Mouse (Mus musculus) ovary, postnatal 36 days (tissue): Measurements from ENCODE around the gene Map3k12.

Experiments
- DNase-seq: peaks from one replicate; pipeline ENCODE4 v3.0.0; 2022; ENCODE audit warnings: low spot score, mixed read lengths

Gene Map3k12

GRCm38 (mm10) chr15:102516728-102517404 lies at the start of gene Map3k12:
Map3k12 (minus strand) TSS chr15:102517064.
- DNase-seq = peak; percentile 74

DNA sequence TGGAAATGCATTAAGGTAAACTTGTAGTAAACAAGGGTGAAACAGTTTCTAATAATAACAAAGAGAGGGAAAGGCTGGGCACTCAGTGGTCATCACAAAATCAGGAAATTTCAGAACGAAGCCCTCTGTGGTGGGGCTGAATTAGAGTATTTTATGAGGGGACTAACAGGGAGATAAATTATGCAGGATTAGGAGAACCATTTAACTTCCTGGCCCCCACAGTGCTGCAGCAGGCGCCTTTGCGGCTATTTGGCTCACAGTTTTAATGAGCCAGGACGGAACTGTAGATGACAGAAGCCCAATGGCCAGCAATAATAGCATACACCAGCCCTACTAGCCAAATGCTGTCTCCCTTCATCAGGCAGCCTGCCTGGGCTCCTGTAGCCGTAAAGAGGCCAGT lies 46.8 kb upstream of the Map3k12 start:
- no peak for DNase-seq

GRCm38 (mm10) chr15:102563061-102563460 lies 46.2 kb upstream of the Map3k12 start:
- no peak for DNase-seq

DNA sequence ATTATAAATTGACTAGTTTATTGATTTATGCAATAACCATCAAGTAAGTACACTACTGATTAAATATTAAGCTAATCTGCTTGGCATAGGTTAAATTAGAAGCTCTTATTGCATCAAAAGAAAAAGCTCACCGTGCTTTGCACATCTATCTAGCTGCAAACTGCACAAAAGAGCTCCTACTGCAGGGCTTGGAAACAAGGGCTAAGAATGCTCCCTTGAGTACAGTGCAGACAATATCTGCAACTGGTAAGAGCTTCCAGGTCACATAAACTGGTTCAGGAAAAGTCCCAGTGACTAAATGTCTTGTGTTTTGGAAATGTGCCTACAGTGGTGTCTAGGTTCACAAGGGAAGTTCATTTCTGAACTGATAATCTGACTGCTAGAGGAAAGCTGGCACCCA lies 45.6 kb upstream of the Map3k12 start:
- DNase-seq = no peak

DNA sequence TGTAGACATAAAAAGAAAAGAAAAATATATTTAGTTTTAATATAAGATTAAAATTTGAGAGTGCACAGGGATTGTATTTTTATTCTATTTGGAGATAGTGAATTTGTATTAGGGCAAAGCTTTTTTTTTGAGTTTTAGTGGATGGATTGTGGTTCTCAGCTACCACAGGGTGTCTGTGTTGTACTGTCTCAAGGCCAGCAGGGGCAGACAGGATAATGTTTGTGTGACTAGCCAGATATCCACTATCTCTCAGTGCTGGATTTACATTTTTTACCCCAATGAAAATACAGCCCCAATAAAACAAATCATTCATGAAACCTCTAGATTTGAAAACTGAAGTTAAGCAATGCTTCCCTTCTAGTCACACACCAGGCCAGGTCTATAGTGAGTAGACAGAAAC lies 40.7 kb upstream of the Map3k12 start:
- no peak for DNase-seq

DNA sequence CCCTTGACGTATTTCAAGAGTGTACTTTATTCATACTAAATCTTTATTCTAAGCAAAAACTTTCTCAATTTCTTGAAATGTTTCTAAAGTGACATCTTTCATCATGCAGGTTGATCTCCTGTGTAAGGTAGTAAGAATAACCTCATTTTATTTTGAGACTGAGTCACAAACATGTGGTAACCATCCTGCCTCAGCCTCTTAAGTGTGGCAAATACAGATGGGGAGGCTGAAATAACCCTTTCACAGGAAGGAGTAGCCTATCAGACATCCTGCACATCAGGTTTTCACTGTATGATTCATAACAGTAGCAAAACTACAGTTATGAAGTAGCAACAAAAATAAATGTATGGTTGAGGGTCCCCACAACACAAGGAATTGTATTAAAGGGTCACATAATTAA lies 38.7 kb upstream of the Map3k12 start:
- no peak for DNase-seq

GRCm38 (mm10) chr15:102552599-102552998 lies 35.7 kb upstream of the Map3k12 start:
- DNase-seq = no peak

DNA sequence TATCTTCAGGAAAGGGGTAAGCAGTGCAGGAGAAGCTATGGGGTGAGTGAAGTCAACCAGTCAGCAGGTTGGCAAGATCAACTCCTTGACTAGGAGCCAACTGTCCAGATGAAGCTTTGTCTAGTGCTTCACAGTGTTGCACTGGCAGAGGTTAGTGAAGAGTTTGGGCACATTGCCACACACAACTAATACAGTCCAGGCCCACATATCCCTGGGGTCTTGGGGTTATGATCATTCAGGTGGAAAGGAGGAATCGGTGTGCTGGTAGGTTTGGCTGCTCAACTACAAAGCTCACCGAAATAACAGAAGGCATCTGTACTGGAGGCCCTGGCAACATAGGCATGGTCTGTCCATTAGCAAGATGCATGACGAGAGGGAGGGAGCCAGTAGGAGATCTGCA lies 30.6 kb upstream of the Map3k12 start:
- DNase-seq = no peak

- peak; percentile 37 for DNase-seq
Observed at GRCm38 (mm10) chr15:102546677-102547427, 30.0 kb upstream of the Map3k12 start.

DNA sequence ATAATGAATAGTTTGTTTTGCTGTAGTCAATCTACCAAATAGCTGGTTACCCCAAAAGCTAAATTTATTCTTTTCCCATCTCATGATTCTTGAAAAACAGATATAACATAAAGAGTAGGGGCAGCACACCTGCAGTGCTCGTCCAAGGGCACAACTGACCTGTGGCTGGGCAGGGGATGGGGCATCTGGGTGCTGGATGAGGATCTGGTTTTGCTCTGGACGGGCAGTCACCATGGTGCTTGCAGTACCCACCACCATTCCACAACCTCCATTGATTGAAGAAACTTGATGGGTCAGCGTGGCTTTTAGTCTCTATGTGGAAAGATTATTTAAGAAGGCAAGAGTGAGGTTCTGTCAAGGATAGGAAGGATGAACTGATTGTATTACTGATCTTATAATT lies 29.4 kb upstream of the Map3k12 start:
- DNase-seq = no peak

- no peak for DNase-seq
Observed at GRCm38 (mm10) chr15:102544801-102545200, 27.9 kb upstream of the Map3k12 start.

- DNase-seq = no peak
Observed at GRCm38 (mm10) chr15:102533926-102534325, 17.1 kb upstream of the Map3k12 start.

GRCm38 (mm10) chr15:102532106-102532900 lies 15.4 kb upstream of the Map3k12 start:
- no peak for DNase-seq

DNA sequence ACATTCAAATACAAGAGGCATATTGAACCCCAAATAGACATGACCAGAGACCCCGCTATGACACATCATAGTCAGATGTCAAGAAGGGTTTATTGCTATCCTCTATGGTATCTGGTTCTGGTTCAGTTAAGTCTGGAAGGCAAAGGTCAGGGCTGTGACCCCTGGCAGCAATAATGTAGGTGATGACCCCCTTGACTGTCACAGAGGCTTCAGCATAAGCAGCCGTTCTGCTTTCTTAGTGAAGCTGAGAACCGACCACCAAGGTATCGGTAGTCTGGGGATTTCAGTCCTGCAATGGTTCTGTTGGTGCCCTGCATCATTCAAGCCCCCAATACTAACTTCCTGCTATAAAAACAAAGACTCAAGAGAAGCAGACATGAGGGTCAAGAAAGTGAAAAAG lies 14.7 kb upstream of the Map3k12 start:
- no peak for DNase-seq

GRCm38 (mm10) chr15:102530566-102530965 lies 13.7 kb upstream of the Map3k12 start:
- no peak for DNase-seq

- no peak for DNase-seq
Observed at GRCm38 (mm10) chr15:102528396-102528795, 11.5 kb upstream of the Map3k12 start.

GRCm38 (mm10) chr15:102527936-102528335 lies 11.1 kb upstream of the Map3k12 start:
- DNase-seq = no peak

GRCm38 (mm10) chr15:102526111-102527002 lies 9.5 kb upstream of the Map3k12 start:
- no peak for DNase-seq

- peak; percentile 66 for DNase-seq
Observed at GRCm38 (mm10) chr15:102524892-102525485, 8.1 kb upstream of the Map3k12 start, which contains the start of gene Npff. Npff (minus strand) TSS chr15:102524942.

DNA sequence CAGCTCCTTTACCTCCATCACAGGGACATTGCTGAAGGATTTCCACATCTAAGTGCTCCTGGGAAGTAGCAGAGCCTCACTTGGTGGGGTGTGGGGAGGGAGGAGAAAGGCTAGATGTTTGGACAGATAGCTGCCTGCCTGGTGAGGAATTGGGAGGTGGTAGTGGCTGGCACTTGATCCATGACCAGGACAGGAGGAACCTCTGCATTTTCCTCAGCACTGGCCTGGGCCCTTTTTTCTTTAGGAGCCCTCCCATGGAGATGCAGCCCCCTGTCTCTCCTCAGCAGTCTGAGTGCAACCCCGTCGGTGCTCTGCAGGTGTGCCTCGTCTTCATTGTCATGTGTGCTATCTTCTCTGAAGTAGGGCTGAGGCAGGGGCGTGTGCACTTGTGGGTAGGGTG lies 4.6 kb upstream of the Map3k12 start:
- no peak for DNase-seq

DNA sequence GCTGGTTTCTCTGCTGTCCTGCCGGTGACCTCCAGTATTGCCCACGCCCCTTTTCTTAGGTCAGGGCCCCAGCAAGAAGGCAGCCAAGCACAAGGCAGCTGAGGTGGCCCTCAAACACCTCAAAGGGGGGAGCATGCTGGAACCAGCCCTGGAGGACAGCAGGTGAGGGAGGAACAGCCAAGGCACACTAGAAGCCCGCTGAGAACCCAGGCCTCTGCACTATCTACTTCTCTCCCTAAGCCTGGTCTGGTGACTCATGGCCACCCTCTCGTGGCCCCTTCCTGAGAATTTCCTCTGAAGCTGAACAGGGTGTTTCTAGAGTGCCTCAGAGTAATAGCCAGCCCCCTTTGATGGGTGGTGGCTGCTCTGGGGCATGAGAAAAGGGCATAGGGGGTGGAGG lies 3.6 kb upstream of the Map3k12 start:
- DNase-seq = no peak
